Mouse (Mus musculus) stomach, embryonic 16.5 days (tissue): ENCODE results near the gene Rerg. TPM values are rescaled to one million over a fixed set of nuclear protein-coding genes. Genes with fewer than 3 reads are reported as not detected.

Experiments
- ATAC-seq: fragments of 200-750 bp; cut with Nextera tagmentation; 2 replicates; pipeline ENCODE4 v1.8.0; 2017; ENCODE audit warnings: moderate number of reproducible peaks, moderate TSS enrichment; ENCODE audit not compliant: insufficient read depth, low FRiP score
- H3K27ac ChIP-seq: fragments of 300-500 bp; sonication (generic); 2 replicates; pipeline ENCODE4 v1.5.1; 2014; ENCODE audit warnings: low read length
- H3K27me3 ChIP-seq: fragments of 300-500 bp; sonication (generic); 2 replicates; pipeline ENCODE4 v1.6.1; 2014; ENCODE audit warnings: low read length, control low read depth, mixed read lengths; ENCODE audit not compliant: control insufficient read depth, insufficient read depth
- H3K36me3 ChIP-seq: fragments of 300-500 bp; sonication (generic); 2 replicates; pipeline ENCODE4 v1.6.1; 2014; ENCODE audit warnings: low read length; ENCODE audit not compliant: control insufficient read depth, insufficient read depth
- H3K4me1 ChIP-seq: fragments of 300-500 bp; sonication (generic); 2 replicates; pipeline ENCODE4 v1.6.1; 2014; ENCODE audit warnings: low read length, control low read depth, mixed read lengths; ENCODE audit not compliant: control insufficient read depth, insufficient read depth
- H3K4me2 ChIP-seq: fragments of 300-500 bp; sonication (generic); 2 replicates; pipeline ENCODE4 v1.6.1; 2014; ENCODE audit warnings: low read depth, low read length, mixed read lengths
- H3K4me3 ChIP-seq: fragments of 300-500 bp; sonication (generic); replicated peaks from 2 replicates; pipeline ENCODE4 v1.5.1; 2014; ENCODE audit warnings: mild to moderate bottlenecking, low read length
- H3K9ac ChIP-seq: fragments of 300-500 bp; sonication (generic); 2 replicates; pipeline ENCODE4 v1.6.1; 2014; ENCODE audit warnings: low read length
- H3K9me3 ChIP-seq: fragments of 300-500 bp; sonication (generic); replicated peaks from 2 replicates; pipeline ENCODE4 v1.6.1; 2016; ENCODE audit warnings: low read length, control low read depth; ENCODE audit not compliant: control insufficient read depth
- WGBS: fragments of 180-500 bp; shearing (Covaris S2); extraction: QIAGEN DNeasy Blood & Tissue Kit; methylation state at CpG from one replicate; pipeline ENCODE4 v1.1.7; 2014; 5-methylcytosine and 5-hydroxymethylcytosine counted together
- polyA plus RNA-seq: library from polyadenylated mRNA; unstranded; fragments of >200 nt; fragmentation: Nextera tagmentation; extraction: Ambion mirVana; gene quantifications from 2 replicates; pipeline ENCODE4 v1.2.1, GENCODE M21; 2015

Gene Rerg
- polyA plus RNA-seq, 1 experiment from 2014 or later: 32.1 TPM

DNA sequence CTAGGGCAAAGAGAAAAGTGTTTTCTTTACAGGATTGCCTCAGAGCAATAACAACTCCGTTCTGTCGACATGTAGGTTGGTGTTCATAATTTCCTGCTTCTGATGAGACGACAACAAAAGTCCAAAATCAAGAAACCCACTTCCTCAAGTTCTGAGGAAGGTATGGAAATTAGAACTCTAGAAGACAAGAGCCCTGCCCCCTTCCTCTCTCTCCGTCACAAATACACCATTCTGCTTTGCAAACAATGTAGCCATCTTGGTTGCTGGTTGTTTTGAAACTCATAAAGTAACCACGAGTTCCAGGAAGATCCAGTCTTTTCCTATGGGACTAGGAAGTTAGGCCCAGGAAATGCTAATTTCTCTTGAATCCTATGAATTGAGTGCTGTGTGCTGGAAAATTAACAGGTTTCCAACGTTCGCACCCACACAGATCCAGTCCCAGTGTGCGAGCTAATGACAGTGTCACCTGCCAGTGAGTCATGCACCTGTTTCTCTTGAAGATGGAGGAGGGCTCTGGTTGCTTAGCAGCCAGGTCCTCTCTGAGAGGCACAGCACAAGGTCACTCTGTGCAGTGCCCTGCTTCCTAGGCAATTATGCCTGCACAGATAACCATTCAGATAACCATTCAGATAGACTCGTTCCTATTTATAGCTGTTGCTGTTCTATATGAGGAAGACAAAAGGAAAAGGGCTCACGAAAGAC, 106.9 kb downstream of the Rerg start:
- Histone ChIP-seq H3K36me3 (no peaks in the 10 kb centered on the region), H3K27me3 (no peaks in the 10 kb centered on the region), H3K4me1 (no peaks in the 10 kb centered on the region), H3K4me2 (no peak overlapping the region), H3K9ac (no peak overlapping the region), H3K27ac (no peak overlapping the region), H3K9me3 (no peaks in the 10 kb centered on the region), H3K4me3 (no peak overlapping the region)
- no peak for ATAC-seq
- 62% methylated on average over 10 of the region's 10 CpGs for WGBS

DNA sequence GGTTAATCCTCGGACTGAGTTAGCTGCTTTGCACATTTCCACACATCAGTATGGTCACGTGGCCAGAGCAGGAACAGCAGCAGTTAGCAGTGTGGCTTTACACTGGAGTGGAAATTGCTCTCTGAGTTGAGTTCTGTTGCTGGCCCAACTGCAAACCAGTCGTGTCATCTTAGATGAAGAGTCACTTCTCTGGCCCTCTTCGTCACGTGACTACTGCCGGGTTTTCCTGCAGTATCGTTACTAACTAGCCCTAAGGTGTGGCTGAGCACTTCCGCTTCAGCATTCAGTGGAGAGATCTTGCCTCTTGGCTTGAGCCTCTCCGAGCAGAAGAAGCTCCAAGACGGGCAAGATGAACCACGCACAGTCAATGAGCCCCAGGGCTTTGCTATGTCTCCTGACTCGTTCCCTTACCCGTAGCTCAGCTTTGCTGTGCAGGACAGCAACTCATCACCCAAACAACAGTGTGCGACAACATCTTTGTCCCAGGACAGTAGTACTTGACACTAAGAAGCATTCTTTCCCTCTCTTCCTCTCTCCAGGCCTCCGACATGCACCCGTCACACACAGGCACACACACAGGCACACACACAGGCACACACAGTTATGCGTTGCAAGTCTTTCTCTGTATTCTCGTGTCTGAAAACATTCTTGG, 108.3 kb downstream of the Rerg start:
- Histone ChIP-seq H3K4me1 (no peaks in the 10 kb centered on the region), H3K36me3 (no peaks in the 10 kb centered on the region), H3K27ac (no peak overlapping the region), H3K4me2 (no peak overlapping the region), H3K9me3 (no peaks in the 10 kb centered on the region), H3K27me3 (no peaks in the 10 kb centered on the region), H3K9ac (no peak overlapping the region), H3K4me3 (no peak overlapping the region)
- 87% methylated on average over 18 of the region's 18 CpGs for WGBS
- ATAC-seq: no peak

DNA sequence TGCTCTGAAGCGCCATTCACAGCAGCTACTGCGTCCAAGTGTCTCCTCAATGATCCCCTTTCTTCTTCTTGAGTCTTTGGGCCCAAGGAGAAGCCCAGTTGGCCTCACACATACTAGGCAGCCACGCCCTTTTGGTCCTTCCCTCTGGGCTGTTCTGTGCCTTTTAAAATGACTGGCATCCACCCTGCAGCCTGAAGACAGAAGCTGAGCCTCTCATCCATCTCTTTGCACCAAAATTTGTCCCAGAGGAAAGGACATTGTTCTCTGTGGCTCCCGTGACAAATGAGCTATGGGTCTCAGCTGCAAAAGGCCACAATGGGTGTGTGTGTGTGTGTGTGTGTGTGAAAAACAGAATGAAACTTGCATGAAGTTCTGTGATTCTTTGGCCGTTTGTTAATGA, 109.7 kb downstream of the Rerg start:
- ATAC-seq: no peak
- 72% methylated on average over 5 of the region's 5 CpGs for WGBS
- Histone ChIP-seq H3K4me1 (no peaks in the 10 kb centered on the region), H3K9me3 (no peaks in the 10 kb centered on the region), H3K36me3 (no peaks in the 10 kb centered on the region), H3K27ac (no peak overlapping the region), H3K27me3 (no peaks in the 10 kb centered on the region), H3K4me3 (no peak overlapping the region), H3K9ac (no peak overlapping the region), H3K4me2 (no peak overlapping the region)

DNA sequence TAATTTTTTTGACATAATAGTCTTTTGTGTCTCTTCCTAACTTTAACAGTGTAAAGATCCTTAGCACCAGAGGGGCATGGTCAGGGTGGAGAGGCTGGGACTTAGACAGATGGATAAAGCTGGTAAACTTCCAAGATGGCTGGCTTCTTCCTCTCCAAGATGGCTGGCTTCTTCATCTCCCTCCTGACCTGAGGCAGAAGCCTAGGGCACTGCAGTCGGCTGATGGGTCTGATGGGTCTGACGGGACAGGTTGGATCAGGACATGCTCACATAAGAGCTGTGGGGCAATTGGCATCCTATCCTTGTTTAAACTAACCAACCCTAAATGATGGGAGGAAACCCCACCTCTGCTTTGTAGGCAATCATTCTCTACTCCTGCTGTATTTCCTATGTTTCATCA, 112.0 kb downstream of the Rerg start:
- no peak for ATAC-seq
- H3K9ac ChIP-seq: no peak overlapping the region
- no peaks in the 10 kb centered on the region for H3K27me3 ChIP-seq
- no peak overlapping the region for H3K4me3 ChIP-seq
- no peak overlapping the region for H3K27ac ChIP-seq
- no peaks in the 10 kb centered on the region for H3K4me1 ChIP-seq
- WGBS: 88% methylated on average over 2 of the region's 2 CpGs
- no peaks in the 10 kb centered on the region for H3K9me3 ChIP-seq
- H3K36me3 ChIP-seq: no peaks in the 10 kb centered on the region
- H3K4me2 ChIP-seq: no peak overlapping the region

DNA sequence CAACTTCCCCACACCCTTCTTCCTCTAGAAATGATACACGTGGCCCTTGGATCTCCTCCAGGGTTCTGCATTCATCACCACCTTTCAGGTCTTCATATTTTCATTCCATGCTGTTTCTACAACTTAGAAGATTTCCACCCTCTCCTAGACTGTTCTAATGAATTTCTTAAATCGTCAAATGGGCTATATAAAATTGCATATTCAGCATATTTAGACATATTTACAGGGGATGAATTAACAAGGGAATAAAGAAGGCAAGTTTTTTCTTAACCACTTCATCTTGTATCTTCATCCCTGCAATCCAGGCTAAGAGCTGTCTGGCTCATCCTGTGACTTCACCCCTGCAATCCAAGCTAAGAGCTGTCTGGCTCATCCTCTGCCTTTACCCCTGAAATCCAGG, 116.2 kb downstream of the Rerg start:
- Histone ChIP-seq H3K4me2 (no peak overlapping the region), H3K4me3 (no peak overlapping the region), H3K9ac (no peak overlapping the region), H3K9me3 (0 out of 2 replicates have a peak, but pooled peaks cover 5% of the 10 kb centered on the region), H3K36me3 (no peaks in the 10 kb centered on the region), H3K27me3 (no peaks in the 10 kb centered on the region), H3K27ac (no peak overlapping the region), H3K4me1 (no peaks in the 10 kb centered on the region)
- 69% methylated on average over 2 of the region's 2 CpGs for WGBS
- ATAC-seq: no peak

DNA sequence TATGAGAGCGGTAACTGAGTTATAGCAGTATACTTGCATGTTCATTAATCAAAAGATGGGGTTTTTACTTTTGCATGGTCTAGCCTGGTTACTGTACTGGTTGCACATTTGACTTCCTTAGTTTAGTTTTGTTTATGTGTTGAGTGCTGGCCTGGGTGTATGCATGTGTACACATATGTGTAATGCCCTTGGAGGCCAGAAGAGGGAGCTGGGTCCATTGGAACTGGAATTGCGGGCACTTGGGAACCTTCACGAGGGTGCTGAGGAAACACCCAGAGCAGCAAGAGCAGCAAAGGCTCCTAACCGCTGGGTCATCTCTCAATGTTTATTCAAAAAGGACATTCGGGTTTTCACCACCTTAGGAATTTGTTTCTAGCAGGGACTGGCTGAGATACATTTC, 116.8 kb downstream of the Rerg start:
- Histone ChIP-seq H3K4me1 (no peaks in the 10 kb centered on the region), H3K27ac (no peak overlapping the region), H3K27me3 (no peaks in the 10 kb centered on the region), H3K36me3 (no peaks in the 10 kb centered on the region), H3K4me3 (no peak overlapping the region), H3K4me2 (no peak overlapping the region), H3K9ac (no peak overlapping the region), H3K9me3 (0 out of 2 replicates have a peak, but pooled peaks cover 6% of the 10 kb centered on the region)
- WGBS: 76% methylated on average over 5 of the region's 5 CpGs
- no peak for ATAC-seq

DNA sequence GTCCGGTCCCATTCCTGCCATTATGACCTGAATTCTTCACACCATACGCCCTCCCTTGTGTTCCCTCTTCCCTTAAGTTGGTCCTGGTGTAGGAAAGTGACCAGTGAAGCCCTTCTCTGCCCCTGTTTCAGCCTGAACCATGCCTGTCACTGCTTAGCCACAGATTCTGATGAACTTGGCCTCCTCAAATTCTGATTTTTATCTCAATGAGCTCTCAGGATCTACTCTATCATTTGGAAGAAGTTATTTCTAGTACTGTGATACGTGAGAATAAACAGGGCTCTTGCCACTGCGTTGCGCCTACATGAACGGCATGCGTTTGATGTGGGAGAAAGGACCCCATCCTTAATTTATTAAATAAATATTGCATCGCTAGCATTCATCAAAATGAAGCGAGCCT, 117.3 kb downstream of the Rerg start:
- Histone ChIP-seq H3K4me1 (no peaks in the 10 kb centered on the region), H3K4me2 (no peak overlapping the region), H3K27ac (no peak overlapping the region), H3K4me3 (no peak overlapping the region), H3K9ac (no peak overlapping the region), H3K27me3 (no peaks in the 10 kb centered on the region), H3K36me3 (no peaks in the 10 kb centered on the region), H3K9me3 (0 out of 2 replicates have a peak, but pooled peaks cover 6% of the 10 kb centered on the region)
- WGBS: 86% methylated on average over 9 of the region's 9 CpGs
- no peak for ATAC-seq

DNA sequence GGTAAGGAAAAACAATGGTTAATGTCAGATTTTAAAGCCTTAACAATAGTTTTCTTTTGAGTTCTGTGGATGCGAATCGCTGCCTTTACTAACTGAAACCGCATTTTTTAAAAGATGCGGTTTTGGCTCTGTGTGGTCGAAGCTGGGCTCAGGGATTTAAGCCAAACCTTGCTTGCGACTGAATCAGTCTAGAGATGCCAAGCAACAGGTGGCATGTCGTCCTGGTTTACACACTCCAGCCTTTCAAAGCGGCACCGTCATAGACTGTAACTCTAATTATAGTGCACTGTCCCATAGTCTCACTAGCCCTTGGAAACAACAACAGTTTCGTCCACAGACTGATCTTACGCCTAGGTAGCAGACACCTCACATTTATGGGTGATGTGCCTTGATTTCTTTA, 123.3 kb downstream of the Rerg start:
- WGBS: 90% methylated on average over 11 of the region's 11 CpGs
- H3K9ac ChIP-seq: no peak overlapping the region
- no peak for ATAC-seq

DNA sequence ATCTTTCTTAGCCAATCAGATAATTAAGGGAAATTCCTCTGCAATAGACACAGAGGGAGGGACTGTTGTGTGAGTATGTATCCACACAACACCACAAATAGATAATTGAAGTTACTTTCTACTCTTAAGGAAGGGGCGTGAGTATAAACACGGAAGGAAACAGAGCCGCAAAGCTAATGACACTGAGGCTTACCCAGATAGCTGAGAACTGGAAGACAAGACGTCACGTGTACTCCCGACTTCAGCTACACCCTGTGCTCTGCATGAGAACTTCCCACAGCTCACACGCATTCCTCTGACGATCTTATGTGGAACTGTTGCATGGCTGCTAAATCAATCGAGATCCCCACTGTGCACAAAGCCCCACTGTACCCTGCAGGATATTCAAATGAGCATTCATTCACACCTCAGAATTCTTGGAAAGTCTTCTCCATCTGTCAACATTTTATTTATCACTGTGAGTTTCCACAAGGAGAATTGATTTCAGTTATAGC, 125.2 kb downstream of the Rerg start:
- no peak overlapping the region for H3K9ac ChIP-seq
- H3K9me3 ChIP-seq: 0 out of 2 replicates have a peak, but pooled peaks cover 6% of the 10 kb centered on the region
- no peak for ATAC-seq
- no peaks in the 10 kb centered on the region for H3K27me3 ChIP-seq
- H3K4me1 ChIP-seq: no peaks in the 10 kb centered on the region
- H3K27ac ChIP-seq: no peak overlapping the region
- H3K4me3 ChIP-seq: no peak overlapping the region
- H3K4me2 ChIP-seq: no peak overlapping the region
- whole genome bisulfite sequencing: 74% methylated on average over 9 of the region's 9 CpGs
- no peaks in the 10 kb centered on the region for H3K36me3 ChIP-seq

More for the DNA sequence above, 123.3 kb downstream of the Rerg start:
- H3K27ac ChIP-seq: no peak overlapping the region
- no peaks in the 10 kb centered on the region for H3K27me3 ChIP-seq
- no peaks in the 10 kb centered on the region for H3K4me1 ChIP-seq
- H3K36me3 ChIP-seq: no peaks in the 10 kb centered on the region
- H3K4me2 ChIP-seq: no peak overlapping the region
- H3K4me3 ChIP-seq: no peak overlapping the region
- H3K9me3 ChIP-seq: 0 out of 2 replicates have a peak, but pooled peaks cover 6% of the 10 kb centered on the region
